8 mouse cellular contexts compared by ENCODE assay signal in genomic region chr12:52010630-52010961, GRCm38 (mm10). TPM values are rescaled to one million over a fixed set of nuclear protein-coding genes. Genes with fewer than 3 reads are reported as not detected.
DNase-seq lines count a peak whose midpoint lies in the region; ATAC-seq lines count a peak whose summit lies in the region.

No protein-coding gene starts in this region.

- no peak overlapping the region for H3K9ac ChIP-seq in forebrain, embryonic 11.5 days (ENCODE audit: low read length)
- no peak overlapping the region; the same call in 1 of the 2 replicates for H3K9ac ChIP-seq in midbrain, embryonic 13.5 days (replicated peaks)

- ATAC-seq in forebrain, embryonic 11.5 days (replicated peaks; ENCODE audit: low FRiP score) = no peak
- ATAC-seq in midbrain, embryonic 13.5 days = no peak

- H3K27ac ChIP-seq in forebrain, embryonic 11.5 days (ENCODE audit: low read depth, low read length) = peak overlapping the region; percentile 70
- H3K27ac ChIP-seq in midbrain, embryonic 13.5 days = peak overlapping the region; percentile 53; the same call in 1 of the 2 replicates

- DNase-seq in kidney, adult 9 months = peak; percentile 27
- no peak for DNase-seq in kidney, adult 11 months
- peak; percentile 35 for DNase-seq in Muller cell, postnatal 12 days (ENCODE audit: inconsistent ontology term)
- no peak for DNase-seq in forebrain, embryonic 11.5 days (ENCODE audit: low spot score)
- DNase-seq in left cerebral cortex, adult 9 months (ENCODE audit: low spot score in 2 of 2) = no peak
- DNase-seq in kidney, adult 18-20 months = no peak
- DNase-seq in urinary bladder, adult 2 months (ENCODE audit: low spot score) = no peak

- no peaks in the 10 kb centered on the region for H3K27me3 ChIP-seq in forebrain, embryonic 11.5 days (ENCODE audit: control insufficient read depth, insufficient read depth, low read length)
- H3K27me3 ChIP-seq in midbrain, embryonic 13.5 days = no peaks in the 10 kb centered on the region

- 66% methylated on average over 2 of the region's 2 CpGs for whole genome bisulfite sequencing in forebrain, embryonic 11.5 days
- 54% methylated on average over 2 of the region's 2 CpGs for WGBS in midbrain, embryonic 13.5 days

- no peaks in the 10 kb centered on the region for H3K36me3 ChIP-seq in forebrain, embryonic 11.5 days (ENCODE audit: control insufficient read depth, insufficient read depth, low read length)
- H3K36me3 ChIP-seq in midbrain, embryonic 13.5 days = no peaks in the 10 kb centered on the region

- H3K9me3 ChIP-seq in forebrain, embryonic 11.5 days (ENCODE audit: control insufficient read depth, low read length) = no peaks in the 10 kb centered on the region
- H3K9me3 ChIP-seq in midbrain, embryonic 13.5 days = no peaks in the 10 kb centered on the region

- H3K4me1 ChIP-seq in forebrain, embryonic 11.5 days (replicated peaks; ENCODE audit: control insufficient read depth, insufficient read depth, low read length) = no peaks in the 10 kb centered on the region; the same call in 1 of the 2 replicates
- peaks cover 13% of the 10 kb centered on the region for H3K4me1 ChIP-seq in midbrain, embryonic 13.5 days (replicated peaks)

- peak overlapping the region; percentile 38; the same call in 1 of the 2 replicates for H3K4me2 ChIP-seq in forebrain, embryonic 11.5 days (ENCODE audit: low read depth, low read length, severe bottlenecking)
- peak overlapping the region; percentile 53 for H3K4me2 ChIP-seq in midbrain, embryonic 13.5 days (replicated peaks)

- peak overlapping the region; percentile 4; the same call in 1 of the 2 replicates for H3K4me3 ChIP-seq in forebrain, embryonic 11.5 days (ENCODE audit: low read depth, low read length)
- peak overlapping the region; percentile 27 for H3K4me3 ChIP-seq in midbrain, embryonic 13.5 days (replicated peaks)

RNA-seq across cellular contexts. Expression of gene Dtd2, which starts 4.3 kb away (rescaled TPM):
- 26.6 and 28.7 TPM in 2 replicates for polyA plus RNA-seq in forebrain, embryonic 11.5 days (2014; fragmentation: Nextera tagmentation; extraction: Ambion mirVana)
- polyA plus RNA-seq in midbrain, embryonic 13.5 days (2015; fragmentation: Nextera tagmentation; extraction: Ambion mirVana) = 18.7 and 20.4 TPM in 2 replicates
- polyA plus RNA-seq in urinary bladder, adult 2 months (2012; rRNA removed) = 12.5 and 16.8 TPM in 2 replicates

RNA-seq across cellular contexts. Expression of gene Gpr33, which starts 17.3 kb away (rescaled TPM):
- not detected in 2 replicates for polyA plus RNA-seq in forebrain, embryonic 11.5 days (2014; fragmentation: Nextera tagmentation; extraction: Ambion mirVana)
- polyA plus RNA-seq in midbrain, embryonic 13.5 days (2015; fragmentation: Nextera tagmentation; extraction: Ambion mirVana) = not detected in 2 replicates
- polyA plus RNA-seq in urinary bladder, adult 2 months (2012; rRNA removed) = 0.10 and 0.30 TPM in 2 replicates

RNA-seq across cellular contexts. Expression of gene Heatr5a, which starts 39.5 kb away (rescaled TPM):
- polyA plus RNA-seq in forebrain, embryonic 11.5 days (2014; fragmentation: Nextera tagmentation; extraction: Ambion mirVana) = 13.3 and 16.8 TPM in 2 replicates
- polyA plus RNA-seq in midbrain, embryonic 13.5 days (2015; fragmentation: Nextera tagmentation; extraction: Ambion mirVana) = 6.0 and 6.3 TPM in 2 replicates
- polyA plus RNA-seq in urinary bladder, adult 2 months (2012; rRNA removed) = 17.1 and 19.4 TPM in 2 replicates

Comparison
In these comparisons a context has a peak if more than half of its experiments do, and no peak if none do; other contexts are left out.
1. DNase-seq: peak in kidney, adult 9 months (single experiment) and Muller cell, postnatal 12 days (single experiment); none in kidney, adult 11 months (single experiment), forebrain, embryonic 11.5 days (single experiment), left cerebral cortex, adult 9 months (0 of 2), kidney, adult 18-20 months (single experiment) and urinary bladder, adult 2 months (single experiment).